Mouse (Mus musculus) midbrain, embryonic 10.5 days (tissue): ENCODE data around the gene Zfp985. TPM values are rescaled to one million over a fixed set of nuclear protein-coding genes. Genes with fewer than 3 reads are reported as not detected.

Source experiments
- polyA plus RNA-seq: library from polyadenylated mRNA; unstranded; fragments of >200 nt; fragmentation: Nextera tagmentation; extraction: Ambion mirVana; gene quantifications from 2 replicates; pipeline ENCODE4 v1.2.1, GENCODE M21; 2016

Zfp985 gene
- polyA plus RNA-seq, 1 experiment from 2014 or later = 0.23 TPM

Other genes starting within 250 kb of the Zfp985 start
- gene Zfp988, start 247.6 kb upstream of the Zfp985 start, polyA plus RNA-seq = 0.06 and 0.09 TPM in 2 replicates
- not detected in 2 replicates for gene Zfp978, start 192.0 kb upstream of the Zfp985 start, polyA plus RNA-seq
- gene Zfp982, start 60.9 kb upstream of the Zfp985 start, polyA plus RNA-seq = 6.5 and 8.1 TPM in 2 replicates
- gene Gm16503, start 13.1 kb upstream of the Zfp985 start, polyA plus RNA-seq = 0.46 and 0.47 TPM in 2 replicates
- gene Zfp979, start 89.2 kb downstream of the Zfp985 start, polyA plus RNA-seq = 2.6 and 2.7 TPM in 2 replicates
- not detected in 2 replicates for gene Zfp534, start 149.3 kb downstream of the Zfp985 start, polyA plus RNA-seq